Mouse (Mus musculus): ENCODE measurements at regions not wholly inside any gene's neighbourhood (a gene's known extent, or its start where the extent isn't known, plus 50 kb on each side); places are given as distances from the start of the nearest gene placed in this dataset.

- Histone ChIP-seq H3K9ac (ENCODE audit: control insufficient read depth, low read depth, low read length, poor library complexity, severe bottlenecking) (no peak overlapping the region), H3K4me1 (ENCODE audit: control insufficient read depth in 1 of 2, insufficient read depth in 2 of 2, low read length in 2 of 2) (no peaks in the 10 kb centered on the region), H3K4me3 (ENCODE audit: control insufficient read depth in 1 of 2, insufficient read depth in 1 of 2, low read depth in 2 of 2, low read length in 2 of 2) (no peak overlapping the region), H3K79me2 (ENCODE audit: control insufficient read depth, insufficient read depth, low read length, poor library complexity) (no peaks in the 10 kb centered on the region), H3K27ac (ENCODE audit: control insufficient read depth, low read depth, low read length) (no peak overlapping the region), H3K27me3 (ENCODE audit: control insufficient read depth in 1 of 2, insufficient read depth in 2 of 2, low read length in 2 of 2) (no peaks in the 10 kb centered on the region), H3K36me3 (ENCODE audit: control insufficient read depth in 1 of 2, insufficient read depth in 2 of 2, low read length in 2 of 2) (no peaks in the 10 kb centered on the region), H3K9me3 (replicated peaks; ENCODE audit: insufficient read depth, low read length) (no peaks in the 10 kb centered on the region)
- DNase-seq (ENCODE audit: low read depth, low spot score): no peak
- TF ChIP-seq HCFC1 (IDR thresholded peaks at IDR 0.05; ENCODE audit: low read depth, low read length) (no peak), BHLHE40 (IDR thresholded peaks at IDR 0.05; ENCODE audit: borderline replicate concordance, low read depth, low read length) (no peak), GABPA (IDR thresholded peaks at IDR 0.05; ENCODE audit: low read depth, low read length) (no peak), GATA1 (IDR thresholded peaks at IDR 0.05; ENCODE audit: low read depth, low read length) (no peak), E2F4 (IDR thresholded peaks at IDR 0.05; ENCODE audit: borderline replicate concordance, low read depth, low read length) (no peak), POLR2A (IDR thresholded peaks at IDR 0.05; ENCODE audit: control insufficient read depth in 1 of 2, insufficient read depth in 1 of 2, low read depth in 1 of 2, low read length in 2 of 2, poor library complexity in 1 of 2) (no peak), SIN3A (IDR thresholded peaks at IDR 0.05; ENCODE audit: low read length) (no peak), ZKSCAN1 (IDR thresholded peaks at IDR 0.05; ENCODE audit: low read depth, low read length) (no peak), UBTF (IDR thresholded peaks at IDR 0.05; ENCODE audit: borderline replicate concordance, insufficient read depth, low read depth, low read length) (no peak)
Measured at GRCm38 (mm10) chr11:48748066-48748465, 52.1 kb upstream of the Rack1 start.
